Mouse (Mus musculus) heart, embryonic 12.5 days (tissue): ENCODE data around the gene Tubg2. TPM values are rescaled to one million over a fixed set of nuclear protein-coding genes. Genes with fewer than 3 reads are reported as not detected.

Source experiments
- ATAC-seq: fragments of 200-750 bp; cut with Nextera tagmentation; 2 replicates; pipeline ENCODE4 v1.8.0; 2017; ENCODE audit warnings: moderate TSS enrichment, moderate library complexity; ENCODE audit not compliant: insufficient number of reproducible peaks, low FRiP score
- H3K27ac ChIP-seq: fragments of 300-500 bp; sonication (generic); 2 replicates; pipeline ENCODE4 v1.5.1; 2016; ENCODE audit warnings: mild to moderate bottlenecking, moderate library complexity; ENCODE audit not compliant: poor library complexity, severe bottlenecking
- H3K27me3 ChIP-seq: fragments of 300-500 bp; sonication (generic); replicated peaks from 2 replicates; pipeline ENCODE4 v1.6.1; 2016; ENCODE audit warnings: mild to moderate bottlenecking, moderate library complexity
- H3K36me3 ChIP-seq: fragments of 300-500 bp; sonication (generic); 2 replicates; pipeline ENCODE4 v1.6.1; 2016; ENCODE audit warnings: mild to moderate bottlenecking, moderate library complexity
- H3K4me1 ChIP-seq: fragments of 300-500 bp; sonication (generic); replicated peaks from 2 replicates; pipeline ENCODE4 v1.6.1; 2016; ENCODE audit warnings: mild to moderate bottlenecking
- H3K4me2 ChIP-seq: fragments of 300-500 bp; sonication (generic); 2 replicates; pipeline ENCODE4 v1.6.1; 2016; ENCODE audit warnings: mild to moderate bottlenecking, moderate library complexity
- H3K4me3 ChIP-seq: fragments of 300-500 bp; sonication (generic); 2 replicates; pipeline ENCODE4 v1.5.1; 2016; ENCODE audit warnings: mild to moderate bottlenecking
- H3K9ac ChIP-seq: fragments of 300-500 bp; sonication (generic); 2 replicates; pipeline ENCODE4 v1.6.1; 2016; ENCODE audit warnings: mild to moderate bottlenecking, moderate library complexity
- H3K9me3 ChIP-seq: fragments of 300-500 bp; sonication (generic); replicated peaks from 2 replicates; pipeline ENCODE4 v1.6.1; 2016; ENCODE audit warnings: mild to moderate bottlenecking, moderate library complexity
- WGBS: fragments of 180-500 bp; shearing (Covaris S2); methylation state at CpG from one replicate; pipeline ENCODE4 v1.1.7; 2016; 5-methylcytosine and 5-hydroxymethylcytosine counted together
- polyA plus RNA-seq: library from polyadenylated mRNA; unstranded; fragments of >200 nt; fragmentation: Nextera tagmentation; extraction: Ambion mirVana; gene quantifications from 2 replicates; pipeline ENCODE4 v1.2.1, GENCODE M21; 2016

Tubg2 gene
- polyA plus RNA-seq, 1 experiment from 2014 or later = 3.6 TPM

DNA sequence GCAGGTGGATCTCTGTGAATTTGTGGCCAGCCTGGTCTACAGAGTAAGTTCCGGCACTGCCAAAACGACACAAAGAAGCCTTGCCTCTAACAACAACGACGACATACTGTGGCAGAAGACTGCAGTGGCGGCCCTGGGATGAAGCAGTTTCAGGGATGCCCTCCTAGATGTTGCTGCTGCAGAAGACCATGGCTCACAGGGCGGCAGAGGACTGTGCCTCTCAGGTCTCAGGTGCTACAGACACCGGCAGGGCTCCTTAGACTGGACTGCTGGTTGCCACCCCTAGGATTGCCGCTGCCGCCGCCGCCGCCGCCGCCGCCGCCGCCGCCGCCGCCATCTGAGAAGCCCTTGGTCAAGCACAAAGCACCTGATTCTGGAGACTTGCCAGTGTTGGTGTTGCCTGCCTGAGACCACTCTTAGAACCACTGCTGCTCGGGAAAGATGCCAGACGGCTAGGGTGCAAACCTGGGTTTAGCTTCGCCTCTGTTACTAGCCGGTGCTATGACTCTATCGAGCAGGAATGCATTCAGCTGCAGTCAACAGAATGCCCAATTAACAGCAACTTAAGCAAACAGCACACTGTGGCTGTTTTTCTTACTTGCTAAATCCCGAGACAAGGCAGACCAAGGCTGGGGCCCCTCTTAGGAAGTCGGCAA, 15.4 kb upstream of the Tubg2 start:
- H3K27ac ChIP-seq = peak overlapping the region; percentile 50; the same call in 1 of the 2 replicates
- peak overlapping the region; percentile 72 for H3K4me2 ChIP-seq
- peak overlapping the region; percentile 43 for H3K4me3 ChIP-seq
- H3K27me3 ChIP-seq = no peaks in the 10 kb centered on the region
- peak overlapping the region; percentile 68 for H3K9ac ChIP-seq
- ATAC-seq = no peak
- peaks cover 33% of the 10 kb centered on the region for H3K4me1 ChIP-seq
- no peaks in the 10 kb centered on the region for H3K9me3 ChIP-seq
- 23% methylated on average over 27 of the region's 27 CpGs for WGBS
- no peaks in the 10 kb centered on the region for H3K36me3 ChIP-seq

- H3K4me3 ChIP-seq = no peak overlapping the region
- peaks cover 33% of the 10 kb centered on the region for H3K4me1 ChIP-seq
- no peaks in the 10 kb centered on the region for H3K9me3 ChIP-seq
- no peaks in the 10 kb centered on the region for H3K36me3 ChIP-seq
- no peaks in the 10 kb centered on the region for H3K27me3 ChIP-seq
- no peak for ATAC-seq
- 82% methylated on average over 8 of the region's 8 CpGs for WGBS
- H3K27ac ChIP-seq = peak overlapping the region; percentile 50; the same call in 1 of the 2 replicates
- no peak overlapping the region for H3K9ac ChIP-seq
- no peak overlapping the region for H3K4me2 ChIP-seq
These were observed 14.6 kb upstream of the Tubg2 start for GRCm38 (mm10) chr11:101141088-101141487.

DNA sequence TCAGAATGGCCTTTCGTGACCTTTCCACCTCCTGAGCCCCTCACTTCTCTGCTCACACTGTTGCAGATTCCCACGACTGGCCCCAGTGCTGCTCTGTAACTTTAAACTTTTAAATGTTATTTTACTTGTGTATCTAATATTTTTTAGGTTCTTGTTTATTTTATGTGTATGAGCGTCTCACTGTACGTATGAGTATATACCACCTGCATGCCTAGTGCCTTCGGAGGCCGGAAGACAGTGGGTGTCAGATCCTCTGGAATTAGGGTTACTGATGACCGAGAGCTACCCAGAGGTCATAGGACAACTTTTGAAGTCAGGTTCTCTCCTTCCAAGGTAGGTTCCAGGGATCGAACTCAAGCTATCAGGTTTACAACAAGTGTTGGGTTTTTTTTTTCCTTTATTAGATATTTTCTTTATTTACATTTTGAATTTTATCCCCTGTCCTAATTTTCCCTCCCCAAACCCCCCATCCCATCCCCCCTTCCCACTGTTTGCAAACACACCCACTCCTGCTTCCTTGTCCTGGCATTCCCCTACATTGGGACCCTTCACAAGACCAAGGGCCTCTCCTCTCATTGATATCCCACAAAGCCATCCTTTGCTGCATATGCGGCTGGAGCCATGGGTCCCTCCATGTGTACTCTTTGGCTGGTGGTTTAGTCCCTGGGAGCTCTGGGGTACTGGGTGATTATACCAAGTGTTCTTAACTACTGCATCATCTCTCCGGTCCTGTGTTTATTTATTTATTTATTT, 13.3 kb upstream of the Tubg2 start:
- no peak overlapping the region for H3K4me3 ChIP-seq
- no peak overlapping the region for H3K27ac ChIP-seq
- no peaks in the 10 kb centered on the region for H3K9me3 ChIP-seq
- peaks cover 33% of the 10 kb centered on the region for H3K4me1 ChIP-seq
- WGBS = 84% methylated on average over 10 of the region's 10 CpGs
- H3K36me3 ChIP-seq = no peaks in the 10 kb centered on the region
- no peaks in the 10 kb centered on the region for H3K27me3 ChIP-seq
- H3K4me2 ChIP-seq = no peak overlapping the region
- no peak overlapping the region for H3K9ac ChIP-seq
- no peak for ATAC-seq

- no peaks in the 10 kb centered on the region for H3K9me3 ChIP-seq
- H3K9ac ChIP-seq = peak overlapping the region; percentile 19
- peak overlapping the region; percentile 66 for H3K4me2 ChIP-seq
- H3K27me3 ChIP-seq = no peaks in the 10 kb centered on the region
- H3K4me3 ChIP-seq = peak overlapping the region; percentile 27
- 21% methylated on average over 19 of the region's 19 CpGs for WGBS
- H3K36me3 ChIP-seq = no peaks in the 10 kb centered on the region
- H3K4me1 ChIP-seq = peaks cover 31% of the 10 kb centered on the region
- peak; percentile 28; the same call in 1 of the 2 replicates for ATAC-seq
- no peak overlapping the region for H3K27ac ChIP-seq
These were observed 12.1 kb upstream of the Tubg2 start for GRCm38 (mm10) chr11:101143338-101144225.

- no peaks in the 10 kb centered on the region for H3K9me3 ChIP-seq
- no peak for ATAC-seq
- H3K4me2 ChIP-seq = no peak overlapping the region
- no peak overlapping the region for H3K27ac ChIP-seq
- H3K9ac ChIP-seq = no peak overlapping the region
- peaks cover 25% of the 10 kb centered on the region; the same call in 1 of the 2 replicates for H3K4me1 ChIP-seq
- no peaks in the 10 kb centered on the region for H3K27me3 ChIP-seq
- 30% methylated on average over 10 of the region's 10 CpGs for WGBS
- no peaks in the 10 kb centered on the region for H3K36me3 ChIP-seq
- H3K4me3 ChIP-seq = no peak overlapping the region
These were observed 9.3 kb upstream of the Tubg2 start for GRCm38 (mm10) chr11:101146377-101146776.

GRCm38 (mm10) chr11:101148751-101149150, 7.0 kb upstream of the Tubg2 start:
- Histone ChIP-seq H3K9ac (no peak overlapping the region), H3K9me3 (no peaks in the 10 kb centered on the region), H3K4me3 (no peak overlapping the region), H3K4me1 (peaks cover 15% of the 10 kb centered on the region; the same call in 1 of the 2 replicates), H3K27me3 (no peaks in the 10 kb centered on the region), H3K36me3 (no peaks in the 10 kb centered on the region), H3K4me2 (no peak overlapping the region), H3K27ac (peak overlapping the region; percentile 21; the same call in 1 of the 2 replicates)
- WGBS = 69% methylated on average over 10 of the region's 10 CpGs
- no peak for ATAC-seq

- H3K4me1 ChIP-seq = peaks cover 11% of the 10 kb centered on the region; the same call in 1 of the 2 replicates
- WGBS = 52% methylated on average over 9 of the region's 9 CpGs
- no peak for ATAC-seq
- H3K4me2 ChIP-seq = no peak overlapping the region
- H3K4me3 ChIP-seq = no peak overlapping the region
- peak overlapping the region; percentile 21; the same call in 1 of the 2 replicates for H3K27ac ChIP-seq
- no peaks in the 10 kb centered on the region for H3K36me3 ChIP-seq
- no peak overlapping the region for H3K9ac ChIP-seq
- no peaks in the 10 kb centered on the region for H3K9me3 ChIP-seq
- H3K27me3 ChIP-seq = no peaks in the 10 kb centered on the region
These were observed 6.3 kb upstream of the Tubg2 start for GRCm38 (mm10) chr11:101149178-101150105.

GRCm38 (mm10) chr11:101151063-101151462, 4.6 kb upstream of the Tubg2 start:
- Histone ChIP-seq H3K4me1 (peaks cover 13% of the 10 kb centered on the region; the same call in 1 of the 2 replicates), H3K9ac (no peak overlapping the region), H3K27me3 (no peaks in the 10 kb centered on the region), H3K4me2 (no peak overlapping the region), H3K27ac (no peak overlapping the region), H3K4me3 (no peak overlapping the region), H3K36me3 (no peaks in the 10 kb centered on the region), H3K9me3 (no peaks in the 10 kb centered on the region)
- 48% methylated on average over 2 of the region's 2 CpGs for WGBS
- ATAC-seq = no peak

GRCm38 (mm10) chr11:101152825-101153224, 2.9 kb upstream of the Tubg2 start:
- H3K4me1 ChIP-seq = peaks cover 16% of the 10 kb centered on the region; the same call in 1 of the 2 replicates
- no peaks in the 10 kb centered on the region for H3K27me3 ChIP-seq
- H3K4me2 ChIP-seq = no peak overlapping the region
- no peak overlapping the region for H3K9ac ChIP-seq
- no peaks in the 10 kb centered on the region for H3K36me3 ChIP-seq
- no peaks in the 10 kb centered on the region for H3K9me3 ChIP-seq
- H3K27ac ChIP-seq = no peak overlapping the region
- ATAC-seq = no peak
- WGBS = 85% methylated on average over 1 of the region's 1 CpGs
- no peak overlapping the region for H3K4me3 ChIP-seq

- Histone ChIP-seq H3K4me1 (peaks cover 6% of the 10 kb centered on the region; the same call in 1 of the 2 replicates), H3K4me3 (no peak overlapping the region), H3K9me3 (no peaks in the 10 kb centered on the region), H3K36me3 (no peaks in the 10 kb centered on the region), H3K27me3 (no peaks in the 10 kb centered on the region), H3K4me2 (no peak overlapping the region), H3K9ac (no peak overlapping the region), H3K27ac (no peak overlapping the region)
- no peak for ATAC-seq
These were observed 1.1 kb upstream of the Tubg2 start for GRCm38 (mm10) chr11:101154648-101155047.
